Mouse (Mus musculus): ENCODE results near the gene Igsf23.

DNA sequence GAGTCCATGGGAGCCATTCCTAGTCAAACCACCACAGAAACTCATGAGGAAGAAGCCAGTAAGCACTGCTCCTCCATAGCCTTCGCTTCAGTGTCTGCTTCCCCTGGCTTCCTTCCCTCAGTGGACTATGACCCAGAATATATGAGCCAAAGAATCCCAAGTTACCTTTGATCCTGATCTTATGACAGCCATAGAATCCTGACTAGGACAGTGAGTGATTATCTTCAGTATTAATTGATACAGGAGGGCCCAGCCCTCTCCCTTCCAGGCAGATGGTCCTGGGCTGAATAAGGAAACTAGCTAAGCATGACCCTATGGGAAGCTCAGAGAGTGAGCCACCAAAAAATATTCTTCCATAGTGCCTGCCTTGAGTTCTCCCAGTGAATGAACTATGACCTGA is 11.9 kb upstream of the Igsf23 start:
- TF ChIP-seq POLR2A (IDR thresholded peaks at IDR 0.05; ENCODE audit: low read depth, low read length) (no peak), CTCF (IDR thresholded peaks at IDR 0.05; ENCODE audit: borderline replicate concordance, insufficient read depth, low read length) (no peak)
